Mouse (Mus musculus) limb, embryonic 15.5 days (tissue): Measurements from ENCODE around the gene A930017K11Rik. TPM values are rescaled to one million over a fixed set of nuclear protein-coding genes. Genes with fewer than 3 reads are reported as not detected.

Experiments used
- ATAC-seq: fragments of 200-750 bp; cut with Nextera tagmentation; 2 replicates; pipeline ENCODE4 v1.8.0; 2017; ENCODE audit warnings: low read depth, moderate TSS enrichment; ENCODE audit not compliant: insufficient number of reproducible peaks, low FRiP score, low TSS enrichment
- H3K27ac ChIP-seq: fragments of 300-500 bp; sonication (generic); 2 replicates; pipeline ENCODE4 v1.5.1; 2015; ENCODE audit warnings: moderate library complexity, mild to moderate bottlenecking, inconsistent platforms
- H3K27me3 ChIP-seq: fragments of 300-500 bp; sonication (generic); 2 replicates; pipeline ENCODE4 v1.6.1; 2015; ENCODE audit warnings: inconsistent platforms
- H3K36me3 ChIP-seq: fragments of 300-500 bp; sonication (generic); 2 replicates; pipeline ENCODE4 v1.6.1; 2015; ENCODE audit warnings: inconsistent platforms
- H3K4me1 ChIP-seq: fragments of 300-500 bp; sonication (generic); 2 replicates; pipeline ENCODE4 v1.6.1; 2015; ENCODE audit warnings: inconsistent platforms
- H3K4me2 ChIP-seq: fragments of 300-500 bp; sonication (generic); 2 replicates; pipeline ENCODE4 v1.6.1; 2015; ENCODE audit warnings: mild to moderate bottlenecking, inconsistent platforms
- H3K4me3 ChIP-seq: fragments of 300-500 bp; sonication (generic); 2 replicates; pipeline ENCODE4 v1.5.1; 2015; ENCODE audit warnings: mild to moderate bottlenecking, inconsistent platforms
- H3K9ac ChIP-seq: fragments of 300-500 bp; sonication (generic); 2 replicates; pipeline ENCODE4 v1.6.1; 2015; ENCODE audit warnings: inconsistent platforms
- H3K9me3 ChIP-seq: fragments of 300-500 bp; sonication (generic); 2 replicates; pipeline ENCODE4 v1.6.1; 2016; ENCODE audit warnings: inconsistent platforms
- WGBS: fragments of 180-500 bp; shearing (Covaris S2); methylation state at CpG from one replicate; pipeline ENCODE4 v1.1.7; 2015; 5-methylcytosine and 5-hydroxymethylcytosine counted together
- polyA plus RNA-seq: library from polyadenylated mRNA; unstranded; fragments of >200 nt; fragmentation: Nextera tagmentation; extraction: Ambion mirVana; gene quantifications from 2 replicates; pipeline ENCODE4 v1.2.1, GENCODE M21; 2015

Gene A930017K11Rik
- polyA plus RNA-seq, 1 experiment from 2014 or later: 0.14 TPM

DNA sequence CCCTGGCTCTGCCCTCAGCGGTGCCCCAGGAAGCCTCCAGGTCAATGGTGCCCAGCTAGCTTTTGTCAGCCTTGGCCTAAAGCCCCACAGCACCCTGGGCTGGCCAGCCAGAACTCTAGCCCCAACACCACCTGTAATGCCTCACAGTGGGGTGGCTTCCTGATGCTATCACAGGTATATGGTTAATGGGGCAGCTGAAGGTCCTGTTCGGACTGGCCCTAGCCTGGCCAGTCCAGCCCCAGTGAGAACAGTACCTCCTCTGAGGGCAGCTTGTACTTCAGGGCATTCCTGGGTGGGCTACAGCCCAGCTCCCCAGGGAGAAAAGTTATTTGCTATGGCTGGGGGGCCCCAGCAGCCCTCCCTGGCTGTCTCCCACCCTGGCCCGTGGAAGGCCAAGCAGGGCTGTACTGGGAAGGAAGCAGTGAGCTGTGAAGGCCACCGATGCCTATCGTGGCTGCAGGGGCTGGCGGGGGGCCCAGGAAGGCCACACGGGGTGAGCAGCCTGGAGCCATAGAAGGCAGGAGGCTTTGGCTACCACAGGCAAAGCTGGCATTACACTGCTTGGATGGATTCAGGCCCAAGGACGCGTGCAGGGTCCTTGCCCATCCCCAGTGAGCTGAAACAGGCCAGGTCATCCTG, 6.7 kb downstream of the A930017K11Rik start:
- no peak overlapping the region for H3K27ac ChIP-seq
- peaks cover 15% of the 10 kb centered on the region for H3K4me1 ChIP-seq
- no peak overlapping the region for H3K4me3 ChIP-seq
- no peak overlapping the region for H3K9ac ChIP-seq
- ATAC-seq: no peak
- H3K9me3 ChIP-seq: no peaks in the 10 kb centered on the region
- WGBS: 77% methylated on average over 9 of the region's 9 CpGs
- H3K36me3 ChIP-seq: no peaks in the 10 kb centered on the region
- no peak overlapping the region for H3K4me2 ChIP-seq
- H3K27me3 ChIP-seq: peaks cover 12% of the 10 kb centered on the region

DNA sequence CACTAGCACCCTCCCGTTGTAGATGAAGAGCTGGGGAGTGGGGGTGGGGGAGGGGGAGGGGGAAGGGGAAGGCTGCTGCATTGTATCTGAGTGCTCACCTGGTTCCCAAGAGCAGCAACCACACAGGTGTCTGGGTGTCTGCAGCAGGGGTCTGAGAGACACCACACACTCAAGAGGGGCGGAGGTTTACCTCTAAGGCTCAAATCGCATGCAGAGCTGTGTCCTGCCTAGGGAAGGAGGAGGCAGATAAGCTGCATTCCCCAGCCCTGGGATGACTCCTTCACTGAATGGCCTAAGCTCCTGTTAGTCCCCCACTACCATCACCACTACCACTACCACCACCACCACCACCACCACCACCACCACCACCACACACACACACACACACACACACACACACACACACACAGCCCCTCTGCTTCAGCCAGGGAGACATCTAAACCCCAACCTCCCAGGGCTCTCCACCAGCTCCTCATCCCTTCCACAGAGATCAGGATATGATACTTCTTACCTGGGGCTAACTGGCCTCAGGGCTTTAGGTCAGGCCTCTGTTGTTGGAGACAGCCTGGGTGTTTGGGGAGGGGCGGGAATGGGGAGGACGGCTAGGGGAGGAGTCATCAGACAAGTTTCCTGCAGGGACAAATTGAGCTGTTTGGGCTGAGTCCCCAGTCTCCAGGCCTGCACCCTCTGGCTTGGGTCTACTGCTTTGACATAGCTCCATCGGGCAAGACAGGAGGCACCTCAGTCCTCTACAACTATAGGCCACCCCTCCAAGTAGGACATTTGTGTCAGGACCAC, 7.8 kb downstream of the A930017K11Rik start, which contains the start of the genes Pigq and Nhlrc4:
Pigq (minus strand) TSS at position 571 of the 798 bp plus-strand sequence.
Nhlrc4 (minus strand) TSS at position 596 of the 798 bp plus-strand sequence.
- Histone ChIP-seq H3K36me3 (no peaks in the 10 kb centered on the region), H3K4me1 (peaks cover 21% of the 10 kb centered on the region), H3K27me3 (peaks cover under 1% of the 10 kb centered on the region; the same call in 1 of the 2 replicates), H3K27ac (no peak within 1 kb of the TSS), H3K9me3 (no peaks in the 10 kb centered on the region), H3K4me3 (no peak within 1 kb of the TSS), H3K4me2 (no peak within 1 kb of the TSS), H3K9ac (no peak within 1 kb of the TSS)
- no peak for ATAC-seq
- 64% methylated on average over 6 of the region's 6 CpGs for WGBS

DNA sequence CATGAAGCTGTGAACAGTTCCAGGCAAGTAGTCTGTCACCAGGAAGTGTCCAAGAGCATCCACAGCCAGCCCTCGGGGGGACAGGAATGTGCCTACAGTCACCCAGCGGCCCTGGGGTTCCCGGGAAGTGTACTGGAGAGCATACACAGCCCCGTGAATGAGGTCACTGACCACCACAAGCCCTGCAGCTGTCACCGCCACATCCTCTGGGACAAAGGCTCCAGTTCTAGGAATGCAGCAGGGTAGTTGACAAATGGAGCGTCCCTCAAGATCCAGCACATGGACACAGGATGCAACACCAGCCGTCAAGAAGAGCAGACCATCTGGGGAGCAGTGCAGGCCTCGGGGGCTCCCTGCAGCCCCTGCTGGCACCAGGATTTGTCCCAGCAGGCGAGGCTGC, 8.6 kb downstream of the A930017K11Rik start:
- no peak overlapping the region for H3K9ac ChIP-seq
- no peak overlapping the region for H3K4me2 ChIP-seq
- no peaks in the 10 kb centered on the region for H3K9me3 ChIP-seq
- no peaks in the 10 kb centered on the region for H3K27me3 ChIP-seq
- H3K27ac ChIP-seq: no peak overlapping the region
- H3K36me3 ChIP-seq: peaks cover 3% of the 10 kb centered on the region; the same call in 1 of the 2 replicates
- no peak for ATAC-seq
- 67% methylated on average over 9 of the region's 9 CpGs for WGBS
- H3K4me1 ChIP-seq: peaks cover 21% of the 10 kb centered on the region
- no peak overlapping the region for H3K4me3 ChIP-seq

DNA sequence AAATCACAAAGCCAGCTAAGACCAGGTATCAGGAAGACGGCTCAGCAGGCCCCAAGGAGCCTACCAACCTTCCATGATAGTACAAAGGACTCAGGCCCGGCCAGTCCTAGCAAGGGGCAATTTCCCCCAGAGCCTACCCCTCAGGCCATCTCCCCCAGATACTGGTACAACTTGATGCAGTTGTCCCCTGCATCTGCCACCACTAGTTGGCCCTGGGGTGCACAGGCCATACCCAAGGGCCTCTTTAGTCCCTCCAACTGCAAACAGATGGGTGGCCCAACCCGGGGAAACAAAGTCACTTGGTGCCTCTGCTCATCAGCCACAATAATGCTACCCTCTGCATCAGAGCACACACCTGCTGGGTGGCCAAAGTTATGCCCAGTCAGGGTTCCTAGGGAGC, 9.1 kb downstream of the A930017K11Rik start:
- Histone ChIP-seq H3K4me1 (peaks cover 21% of the 10 kb centered on the region), H3K4me3 (no peak overlapping the region), H3K4me2 (no peak overlapping the region), H3K36me3 (peaks cover 3% of the 10 kb centered on the region; the same call in 1 of the 2 replicates), H3K9me3 (no peaks in the 10 kb centered on the region), H3K9ac (no peak overlapping the region), H3K27me3 (no peaks in the 10 kb centered on the region), H3K27ac (no peak overlapping the region)
- WGBS: 77% methylated on average over 3 of the region's 3 CpGs
- ATAC-seq: no peak

DNA sequence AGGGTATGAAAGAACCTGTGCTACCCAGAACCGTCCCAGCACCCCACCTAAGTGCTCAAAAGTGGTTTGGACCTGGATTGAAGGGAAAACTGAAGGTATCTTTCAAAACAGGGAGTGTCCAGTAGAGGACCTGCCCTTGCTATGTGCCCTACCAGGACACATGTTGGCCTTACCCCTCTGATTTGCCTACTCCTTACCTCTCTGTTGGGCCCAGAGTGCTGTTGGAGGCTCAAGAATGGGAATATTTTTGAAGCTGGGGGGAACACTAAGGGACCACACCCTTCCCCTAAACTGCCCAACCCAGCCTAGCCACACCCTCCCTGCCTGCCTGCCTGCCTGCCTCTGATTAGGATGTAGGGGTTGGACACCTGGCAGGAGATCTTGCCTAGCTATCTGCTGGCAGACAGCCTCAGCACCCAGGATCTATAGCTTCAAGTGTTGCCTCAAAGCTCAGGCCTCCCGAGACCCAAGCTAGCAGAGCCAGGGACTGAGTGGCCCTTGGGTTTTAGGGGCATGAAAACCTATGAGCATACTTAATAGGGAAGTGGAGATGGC, 9.7 kb downstream of the A930017K11Rik start:
- Histone ChIP-seq H3K36me3 (peaks cover 3% of the 10 kb centered on the region; the same call in 1 of the 2 replicates), H3K27me3 (no peaks in the 10 kb centered on the region), H3K4me1 (peaks cover 21% of the 10 kb centered on the region), H3K9me3 (no peaks in the 10 kb centered on the region), H3K4me3 (peak overlapping the region; percentile 86; the same call in 1 of the 2 replicates), H3K4me2 (no peak overlapping the region), H3K27ac (no peak overlapping the region), H3K9ac (no peak overlapping the region)
- no peak for ATAC-seq
- 82% methylated on average over 2 of the region's 2 CpGs for WGBS

DNA sequence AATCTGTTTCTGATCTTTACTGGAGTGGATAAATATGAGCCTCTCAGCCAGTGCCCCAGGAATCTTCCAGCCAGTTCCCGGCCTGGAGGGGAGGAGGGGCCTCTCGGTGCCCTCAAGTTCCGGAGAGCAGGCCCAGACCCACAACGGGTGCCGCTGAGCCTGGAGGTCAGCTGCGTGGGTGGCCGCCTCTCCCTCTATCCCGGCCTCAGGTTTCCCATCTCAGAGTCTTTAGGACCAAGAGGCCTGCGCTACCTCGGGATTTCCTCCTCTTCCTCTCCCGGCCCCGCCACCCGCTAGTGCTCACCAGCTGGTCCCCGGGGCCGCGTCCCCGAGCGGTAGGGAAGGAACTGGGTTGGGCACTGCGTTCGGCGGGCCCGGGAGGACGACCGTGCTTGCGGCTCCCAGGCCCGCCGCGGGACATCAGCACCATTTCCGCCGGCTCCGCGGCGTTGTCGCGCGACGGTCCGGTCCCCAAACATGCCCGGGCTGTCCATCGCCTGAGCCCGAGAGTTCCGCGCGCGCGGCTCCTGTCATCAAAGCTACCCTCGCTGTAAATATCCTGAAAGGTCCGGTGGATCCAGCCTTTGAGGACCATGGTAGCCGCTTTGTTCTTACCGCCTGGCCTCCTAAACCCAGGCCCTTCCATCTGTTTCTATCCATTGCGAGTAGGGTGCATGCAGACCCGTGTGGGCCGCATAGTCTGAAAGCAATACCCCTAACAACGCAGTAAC, 10.7 kb downstream of the A930017K11Rik start:
- Histone ChIP-seq H3K4me2 (peak overlapping the region; percentile 51), H3K9ac (peak overlapping the region; percentile 96), H3K27ac (peak overlapping the region; percentile 88), H3K36me3 (peaks cover 12% of the 10 kb centered on the region), H3K9me3 (no peaks in the 10 kb centered on the region), H3K4me1 (peaks cover 21% of the 10 kb centered on the region), H3K27me3 (no peaks in the 10 kb centered on the region), H3K4me3 (peak overlapping the region; percentile 86)
- 3% methylated on average over 54 of the region's 54 CpGs for WGBS
- no peak for ATAC-seq

DNA sequence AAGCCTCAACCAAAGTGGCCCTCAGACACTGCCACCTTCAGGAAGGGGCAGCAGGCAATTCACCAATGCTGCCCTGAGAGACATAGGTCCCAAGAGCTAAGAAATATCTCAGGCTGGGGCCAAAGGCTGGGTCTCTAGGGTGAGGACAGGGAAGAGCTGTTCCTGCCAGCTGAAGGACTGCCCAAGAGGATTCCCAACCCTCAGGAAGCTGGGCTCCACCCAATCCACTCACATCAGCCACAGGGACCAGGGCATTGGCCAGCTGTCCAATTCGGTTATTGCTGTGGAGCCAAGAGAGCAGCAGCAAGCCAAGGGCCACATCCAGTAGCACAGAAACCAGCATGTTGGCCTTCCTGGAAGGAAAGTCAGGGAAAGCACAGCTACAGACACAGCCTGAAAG, 17.8 kb downstream of the A930017K11Rik start:
- no peaks in the 10 kb centered on the region for H3K9me3 ChIP-seq
- H3K36me3 ChIP-seq: peaks cover 78% of the 10 kb centered on the region
- H3K4me3 ChIP-seq: no peak overlapping the region
- no peaks in the 10 kb centered on the region for H3K27me3 ChIP-seq
- H3K27ac ChIP-seq: no peak overlapping the region
- H3K9ac ChIP-seq: no peak overlapping the region
- WGBS: 81% methylated on average over 1 of the region's 1 CpGs
- no peak overlapping the region for H3K4me2 ChIP-seq
- no peak for ATAC-seq
- H3K4me1 ChIP-seq: no peaks in the 10 kb centered on the region

DNA sequence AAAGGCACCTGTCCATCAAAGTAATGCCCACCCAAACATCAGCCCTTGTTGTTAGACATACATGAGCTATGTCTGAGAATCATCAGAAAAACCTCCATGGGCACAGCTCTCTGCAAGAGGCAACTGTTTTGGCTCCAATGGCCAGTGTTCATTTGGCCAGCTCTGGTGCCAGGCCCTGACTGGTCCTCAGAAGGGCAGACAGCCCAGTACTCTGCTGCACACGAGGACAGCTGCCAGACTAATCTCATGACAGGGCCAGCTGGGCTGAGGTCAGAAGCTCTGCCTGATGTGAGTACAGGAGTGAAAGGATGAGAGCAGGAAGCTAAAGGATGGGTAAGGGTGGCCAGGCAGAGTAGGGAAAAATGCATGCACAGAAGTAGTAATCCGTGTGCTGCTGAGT, 27.0 kb downstream of the A930017K11Rik start:
- Histone ChIP-seq H3K9me3 (no peaks in the 10 kb centered on the region), H3K27me3 (no peaks in the 10 kb centered on the region), H3K9ac (no peak overlapping the region), H3K36me3 (peaks cover 47% of the 10 kb centered on the region), H3K27ac (no peak overlapping the region), H3K4me1 (peaks cover 7% of the 10 kb centered on the region), H3K4me3 (no peak overlapping the region), H3K4me2 (no peak overlapping the region)
- no peak for ATAC-seq
- WGBS: 75% methylated on average over 2 of the region's 2 CpGs

DNA sequence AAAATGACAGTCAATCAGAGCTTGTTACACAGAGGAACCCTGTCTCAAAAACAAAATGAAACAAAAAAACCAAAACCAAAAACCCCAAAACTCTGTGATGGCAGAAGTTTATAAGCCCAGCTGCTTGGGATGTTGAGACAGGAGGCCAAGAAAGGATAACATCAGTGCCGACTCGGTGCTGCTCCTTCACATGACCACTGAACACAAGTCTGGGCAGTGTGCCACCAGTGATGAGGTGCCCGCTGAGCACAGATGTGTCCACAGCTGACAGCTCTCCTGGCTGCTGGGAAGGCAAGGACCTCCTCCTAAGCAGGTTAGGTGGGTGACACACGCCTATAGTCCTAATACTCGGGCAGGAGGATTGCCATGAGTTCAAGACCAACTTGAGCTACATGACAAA, 30.2 kb downstream of the A930017K11Rik start:
- Histone ChIP-seq H3K9me3 (no peaks in the 10 kb centered on the region), H3K36me3 (peaks cover 23% of the 10 kb centered on the region), H3K4me1 (peaks cover 24% of the 10 kb centered on the region), H3K4me2 (no peak overlapping the region), H3K27me3 (no peaks in the 10 kb centered on the region), H3K27ac (no peak overlapping the region), H3K4me3 (no peak overlapping the region), H3K9ac (no peak overlapping the region)
- ATAC-seq: no peak
- WGBS: 76% methylated on average over 5 of the region's 5 CpGs

DNA sequence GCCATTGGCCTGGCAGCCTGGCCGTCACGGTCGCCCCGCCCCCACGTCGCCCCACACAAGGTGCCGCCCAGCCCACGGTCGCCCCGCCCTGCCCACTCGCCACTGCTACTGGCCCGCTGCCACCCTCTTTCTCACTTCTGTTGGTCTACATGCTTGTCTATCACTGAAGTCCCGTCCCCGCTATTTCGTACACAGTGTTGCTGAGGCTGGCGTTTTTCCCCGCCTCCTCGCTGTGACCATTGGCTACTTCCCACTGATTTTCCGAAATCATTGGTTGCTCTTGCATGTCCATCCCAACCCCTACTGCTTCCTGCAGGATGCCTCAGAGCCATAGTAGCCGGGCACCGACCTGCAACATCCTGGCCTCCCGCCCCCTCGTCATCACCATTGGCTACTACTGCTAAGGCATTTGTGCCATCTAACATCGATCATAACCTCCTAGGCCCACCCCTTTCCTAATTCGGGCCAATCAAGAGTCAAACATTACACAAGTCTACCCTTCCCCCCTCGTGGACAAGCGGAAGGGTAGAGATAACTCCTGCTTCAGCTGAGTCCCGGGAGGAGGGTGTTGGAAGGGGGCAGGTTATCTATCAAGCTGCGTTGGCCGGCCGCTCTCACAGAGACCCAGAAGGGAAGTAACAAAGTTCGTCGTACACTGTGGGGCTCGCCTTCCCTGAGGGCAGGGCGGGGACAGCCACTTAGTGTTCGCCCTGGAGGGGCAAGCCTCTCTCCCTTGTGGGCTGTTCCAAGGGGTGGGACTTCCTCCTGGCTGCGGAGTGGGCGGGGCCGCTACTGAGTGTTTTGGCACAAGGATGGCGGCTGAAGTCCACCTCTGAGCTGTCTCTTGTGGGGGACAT, 32.4 kb downstream of the A930017K11Rik start:
- Histone ChIP-seq H3K27ac (peak overlapping the region; percentile 96), H3K36me3 (peaks cover 9% of the 10 kb centered on the region), H3K27me3 (no peaks in the 10 kb centered on the region), H3K9me3 (no peaks in the 10 kb centered on the region), H3K4me1 (peaks cover 25% of the 10 kb centered on the region), H3K4me2 (peak overlapping the region; percentile 88), H3K9ac (peak overlapping the region; percentile 70), H3K4me3 (peak overlapping the region; percentile 98)
- ATAC-seq: peak; percentile 97
- WGBS: under 1% methylated on average over 39 of the region's 40 CpGs
